Comparison of ENCODE assay signal across 32 mouse cellular contexts in genomic region chr1:120051070-120051469, GRCm38 (mm10). TPM values are rescaled to one million over a fixed set of nuclear protein-coding genes. Genes with fewer than 3 reads are reported as not detected.
DNase-seq lines count a peak whose midpoint lies in the region; ATAC-seq and TF ChIP-seq lines count a peak whose summit lies in the region.
"Had no signal": no experiment of that assay in that cellular context is flagged by ENCODE, and none has a peak within 500 bp of the region (broad histone marks: within the 10 kb centered on the region; RNA-seq: fewer than 3 reads in every experiment).

No protein-coding gene starts in this region.

- dilution Hi-C loops in CH12.LX (cut with MboI; ENCODE audit: extremely low pct_ligation_motif_present, extremely low pct_unique_long_range_greater_than_20kb, low sequenced_read_pairs) = no loop called here

- TF ChIP-seq RAD21 in CH12.LX (IDR thresholded peaks at IDR 0.05; ENCODE audit: low read depth, low read length) = no peak

- H3K9me3 ChIP-seq in embryonic facial prominence, embryonic 11.5 days (replicated peaks; ENCODE audit: control insufficient read depth, low read length) = no peaks in the 10 kb centered on the region
- H3K9me3 ChIP-seq in embryonic facial prominence, embryonic 10.5 days = no peaks in the 10 kb centered on the region
- H3K9me3 ChIP-seq in kidney, postnatal 0 days (replicated peaks; ENCODE audit: low read length) = no peaks in the 10 kb centered on the region
- H3K9me3 ChIP-seq in kidney, embryonic 14.5 days (ENCODE audit: control insufficient read depth, low read length) = 0 out of 2 replicates have a peak, but pooled peaks cover 2% of the 10 kb centered on the region
- no peaks in the 10 kb centered on the region for H3K9me3 ChIP-seq in CH12.LX (replicated peaks; ENCODE audit: low read length)
- H3K9me3 ChIP-seq: embryonic facial prominence, embryonic 12.5 days; embryonic facial prominence, embryonic 15.5 days; G1E; heart, embryonic 13.5 days; hindbrain, embryonic 12.5 days; hindbrain, embryonic 15.5 days; intestine, embryonic 15.5 days had no signal

- H3K4me1 ChIP-seq in embryonic facial prominence, embryonic 11.5 days (ENCODE audit: control insufficient read depth, insufficient read depth, low read length) = no peaks in the 10 kb centered on the region
- no peaks in the 10 kb centered on the region for H3K4me1 ChIP-seq in embryonic facial prominence, embryonic 10.5 days
- H3K4me1 ChIP-seq in kidney, postnatal 0 days (replicated peaks; ENCODE audit: insufficient read depth, low read length) = 0 out of 2 replicates have a peak, but pooled peaks cover 6% of the 10 kb centered on the region
- 0 out of 2 replicates have a peak, but pooled peaks cover 5% of the 10 kb centered on the region for H3K4me1 ChIP-seq in kidney, embryonic 14.5 days (ENCODE audit: control insufficient read depth, insufficient read depth, low read length)
- peaks cover 0 to 17% of the 10 kb centered on the region in 2 experiments; a peak in 2 of 4 replicates for H3K4me1 ChIP-seq in CH12.LX (ENCODE audit: control insufficient read depth in 1 of 2, insufficient read depth in 2 of 2)
- H3K4me1 ChIP-seq: embryonic facial prominence, embryonic 12.5 days; embryonic facial prominence, embryonic 15.5 days; hindbrain, embryonic 12.5 days; hindbrain, embryonic 15.5 days; intestine, embryonic 15.5 days had no signal

- H3K4me2 ChIP-seq in embryonic facial prominence, embryonic 11.5 days (ENCODE audit: low read depth, low read length) = no peak overlapping the region
- no peak overlapping the region for H3K4me2 ChIP-seq in kidney, postnatal 0 days (ENCODE audit: low read length)
- no peak overlapping the region for H3K4me2 ChIP-seq in kidney, embryonic 14.5 days (replicated peaks; ENCODE audit: low read depth, low read length)
- H3K4me2 ChIP-seq in CH12.LX (ENCODE audit: insufficient read depth, low read depth, poor library complexity, severe bottlenecking) = no peak overlapping the region
- H3K4me2 ChIP-seq: embryonic facial prominence, embryonic 12.5 days; embryonic facial prominence, embryonic 15.5 days; heart, embryonic 13.5 days; hindbrain, embryonic 12.5 days; hindbrain, embryonic 15.5 days; intestine, embryonic 15.5 days had no signal

- H3K4me3 ChIP-seq in embryonic facial prominence, embryonic 11.5 days (ENCODE audit: low read depth, low read length) = no peak overlapping the region
- no peak overlapping the region for H3K4me3 ChIP-seq in embryonic facial prominence, embryonic 10.5 days
- no peak overlapping the region for H3K4me3 ChIP-seq in kidney, postnatal 0 days (replicated peaks; ENCODE audit: low read depth, low read length)
- no peak overlapping the region for H3K4me3 ChIP-seq in kidney, embryonic 14.5 days (ENCODE audit: low read length)
- H3K4me3 ChIP-seq in CH12.LX (replicated peaks in 1 of 3; ENCODE audit: low read depth in 2 of 3, low read length in 2 of 3, poor library complexity in 1 of 3) = no peak overlapping the region
- H3K4me3 ChIP-seq: embryonic facial prominence, embryonic 12.5 days; embryonic facial prominence, embryonic 15.5 days; gastrocnemius, adult 2 months; heart, embryonic 13.5 days; hindbrain, embryonic 12.5 days; hindbrain, embryonic 15.5 days; intestine, embryonic 15.5 days had no signal

- TF ChIP-seq POLR2A in CH12.LX (IDR thresholded peaks at IDR 0.05; ENCODE audit: low read depth, low read length) = no peak

- peak; percentile 15 for DNase-seq in embryonic facial prominence, embryonic 11.5 days (ENCODE audit: low spot score)
- DNase-seq in embryonic facial prominence, embryonic 10.5 days (ENCODE audit: low spot score) = no peak
- DNase-seq in kidney, postnatal 0 days (ENCODE audit: low spot score) = peak; percentile 50
- DNase-seq in CH12.LX (ENCODE audit: extremely low read depth) = peak; percentile 22
- DNase-seq in mesoderm, embryonic 11.5 days (ENCODE audit: low read depth, low spot score) = peak; percentile 18
- DNase-seq in B cell, adult 2 months = no peak
- no peak for DNase-seq in left cerebral cortex, adult 8-10 months (ENCODE audit: low spot score in 2 of 2)
- DNase-seq: adrenal gland, postnatal 10 days; cerebellum, adult 18-20 months; cerebellum, adult 9-10 months; cerebellum, postnatal 25 days; forebrain, postnatal 0 days; gastrocnemius, adult 2 months; gastrocnemius, postnatal 14 days; heart, adult 11 months; heart, postnatal 14 days; heart, postnatal 4 days; kidney, adult 11 months had no signal

- TF ChIP-seq CTCF in kidney, postnatal 0 days (IDR thresholded peaks at IDR 0.05; ENCODE audit: low read depth) = no peak
- TF ChIP-seq CTCF in CH12.LX (conservative IDR thresholded peaks at IDR 0.05 in 1 of 2, IDR thresholded peaks at IDR 0.05 in 1 of 2; ENCODE audit: low read depth in 2 of 2, low read length in 2 of 2) = no peak

- H3K36me3 ChIP-seq in embryonic facial prominence, embryonic 11.5 days (replicated peaks; ENCODE audit: control insufficient read depth, insufficient read depth, low read depth, low read length) = no peaks in the 10 kb centered on the region
- H3K36me3 ChIP-seq in embryonic facial prominence, embryonic 10.5 days (replicated peaks) = no peaks in the 10 kb centered on the region
- H3K36me3 ChIP-seq in kidney, postnatal 0 days (ENCODE audit: insufficient read depth, low read length) = no peaks in the 10 kb centered on the region
- no peaks in the 10 kb centered on the region for H3K36me3 ChIP-seq in kidney, embryonic 14.5 days (ENCODE audit: control insufficient read depth, insufficient read depth, low read length)
- no peaks in the 10 kb centered on the region for H3K36me3 ChIP-seq in CH12.LX (replicated peaks in 1 of 2; ENCODE audit: control insufficient read depth in 1 of 2, insufficient read depth in 1 of 2, low read length in 1 of 2)
- H3K36me3 ChIP-seq: embryonic facial prominence, embryonic 12.5 days; embryonic facial prominence, embryonic 15.5 days; G1E; heart, embryonic 13.5 days; hindbrain, embryonic 12.5 days; hindbrain, embryonic 15.5 days; intestine, embryonic 15.5 days had no signal

- H3K27me3 ChIP-seq in embryonic facial prominence, embryonic 11.5 days (ENCODE audit: control insufficient read depth, insufficient read depth, low read length) = no peaks in the 10 kb centered on the region
- H3K27me3 ChIP-seq in embryonic facial prominence, embryonic 10.5 days (replicated peaks; ENCODE audit: low read depth, poor library complexity, severe bottlenecking) = no peaks in the 10 kb centered on the region
- no peaks in the 10 kb centered on the region for H3K27me3 ChIP-seq in kidney, postnatal 0 days (ENCODE audit: insufficient read depth, low read length)
- no peaks in the 10 kb centered on the region for H3K27me3 ChIP-seq in kidney, embryonic 14.5 days (ENCODE audit: control insufficient read depth, insufficient read depth, low read length)
- H3K27me3 ChIP-seq in CH12.LX (replicated peaks) = no peaks in the 10 kb centered on the region
- H3K27me3 ChIP-seq: embryonic facial prominence, embryonic 12.5 days; embryonic facial prominence, embryonic 15.5 days; heart, embryonic 13.5 days; hindbrain, embryonic 12.5 days; hindbrain, embryonic 15.5 days; intestine, embryonic 15.5 days had no signal

- in situ Hi-C loops in CH12.LX (cut with MboI; ENCODE audit: low pct_ligation_motif_present, low pct_unique_long_range_greater_than_20kb, low sequenced_read_pairs) = no loop called here

- no peak for ATAC-seq in embryonic facial prominence, embryonic 11.5 days (replicated peaks; ENCODE audit: insufficient number of reproducible peaks, low FRiP score, low TSS enrichment, low read depth)
- 0 out of 2 replicates have a peak, but pooled peaks have one; percentile 53 for ATAC-seq in kidney, postnatal 0 days (replicated peaks; ENCODE audit: low FRiP score, low read depth)
- no peak for ATAC-seq in kidney, embryonic 14.5 days (ENCODE audit: low FRiP score, low TSS enrichment)
- ATAC-seq: forebrain, embryonic 14.5 days; forebrain, postnatal 0 days; intestine, embryonic 15.5 days had no signal

- H3K9ac ChIP-seq in embryonic facial prominence, embryonic 11.5 days (replicated peaks; ENCODE audit: low read length) = no peak overlapping the region
- H3K9ac ChIP-seq in kidney, postnatal 0 days (ENCODE audit: low read depth, low read length) = no peak overlapping the region
- H3K9ac ChIP-seq in kidney, embryonic 14.5 days (ENCODE audit: low read depth, low read length) = no peak overlapping the region
- no peak overlapping the region for H3K9ac ChIP-seq in CH12.LX (ENCODE audit: insufficient read depth, low read depth)
- H3K9ac ChIP-seq: embryonic facial prominence, embryonic 12.5 days; embryonic facial prominence, embryonic 15.5 days; forebrain, postnatal 0 days; heart, embryonic 13.5 days; hindbrain, embryonic 12.5 days; hindbrain, embryonic 15.5 days; intestine, embryonic 15.5 days had no signal

- no peaks in the 10 kb centered on the region for H3K79me2 ChIP-seq in CH12.LX (replicated peaks; ENCODE audit: control insufficient read depth, extremely low read depth, insufficient read depth, poor library complexity, severe bottlenecking)

- no peak for TF ChIP-seq EP300 in CH12.LX (IDR thresholded peaks at IDR 0.05; ENCODE audit: low read length)

- H3K27ac ChIP-seq in embryonic facial prominence, embryonic 11.5 days (replicated peaks; ENCODE audit: low read depth, low read length) = no peak overlapping the region
- H3K27ac ChIP-seq in embryonic facial prominence, embryonic 10.5 days (replicated peaks) = no peak overlapping the region
- no peak overlapping the region for H3K27ac ChIP-seq in kidney, postnatal 0 days
- H3K27ac ChIP-seq in kidney, embryonic 14.5 days (ENCODE audit: low read depth, low read length) = no peak overlapping the region
- no peak overlapping the region for H3K27ac ChIP-seq in CH12.LX (ENCODE audit: insufficient read depth, low read depth)
- H3K27ac ChIP-seq: embryonic facial prominence, embryonic 12.5 days; embryonic facial prominence, embryonic 15.5 days; gastrocnemius, adult 2 months; heart, embryonic 13.5 days; hindbrain, embryonic 12.5 days; hindbrain, embryonic 15.5 days; intestine, embryonic 15.5 days had no signal

- 45% methylated on average over 1 of the region's 1 CpGs for WGBS in embryonic facial prominence, embryonic 11.5 days
- 44% methylated on average over 1 of the region's 1 CpGs for WGBS in embryonic facial prominence, embryonic 10.5 days
- WGBS in kidney, postnatal 0 days = 13% methylated on average over 1 of the region's 1 CpGs
- 39% methylated on average over 1 of the region's 1 CpGs for WGBS in kidney, embryonic 14.5 days

RNA-seq across cellular contexts. Expression of gene Tmem37, which starts 22.8 kb away (rescaled TPM):
- 6.1 and 8.9 TPM in 2 replicates for polyA plus RNA-seq in embryonic facial prominence, embryonic 11.5 days (2014; fragmentation: Nextera tagmentation; extraction: Ambion mirVana)
- 5.2 and 7.2 TPM in 2 replicates for polyA plus RNA-seq in embryonic facial prominence, embryonic 10.5 days (2016; fragmentation: Nextera tagmentation; extraction: Ambion mirVana)
- 166 and 180 TPM in 2 replicates for polyA plus RNA-seq in kidney, postnatal 0 days (2015; fragmentation: Nextera tagmentation; extraction: Ambion mirVana)
- 40.5 and 44.1 TPM in 2 replicates for polyA plus RNA-seq in kidney, embryonic 14.5 days (2014; fragmentation: Nextera tagmentation; extraction: Ambion mirVana)
- total RNA-seq in CH12.LX (2012; rRNA removed) (not detected in 2 replicates), CH12.LX (2014; rRNA removed) (not detected in 2 replicates)
- not detected in 2 replicates for polyA plus RNA-seq in CH12.LX (2012; ENCODE audit: insufficient read length, low read depth)
- total RNA-seq in left cerebral cortex, adult 8-10 months (2022) = 1 to 10 TPM; 1.3 to 2.6 (median 2.2) TPM
- polyA plus RNA-seq: G1E had no signal

RNA-seq across cellular contexts. Expression of gene Sctr, which starts 44.4 kb away (rescaled TPM):
- not detected in 2 replicates for polyA plus RNA-seq in embryonic facial prominence, embryonic 11.5 days (2014; fragmentation: Nextera tagmentation; extraction: Ambion mirVana)
- polyA plus RNA-seq in embryonic facial prominence, embryonic 10.5 days (2016; fragmentation: Nextera tagmentation; extraction: Ambion mirVana) = 0.16 and 0.24 TPM in 2 replicates
- polyA plus RNA-seq in kidney, postnatal 0 days (2015; fragmentation: Nextera tagmentation; extraction: Ambion mirVana) = 0.63 and 0.75 TPM in 2 replicates
- polyA plus RNA-seq in kidney, embryonic 14.5 days (2014; fragmentation: Nextera tagmentation; extraction: Ambion mirVana) = 0.34 and 0.40 TPM in 2 replicates
- total RNA-seq in CH12.LX (2012; rRNA removed) (not detected in 2 replicates), CH12.LX (2014; rRNA removed) (not detected in 2 replicates)
- polyA plus RNA-seq in CH12.LX (2012; ENCODE audit: insufficient read length, low read depth) = not detected in 2 replicates
- under 1 TPM in 2 of 4 experiments, not detected in 2; 0.52 to 0.63 TPM for total RNA-seq in left cerebral cortex, adult 8-10 months (2022)
- total RNA-seq: common myeloid progenitor, adult 5-6 weeks; G1E; heart, adult 8-10 months had no signal
- polyA plus RNA-seq: G1E; heart, embryonic 16.5 days had no signal

RNA-seq across cellular contexts. Expression of gene Cfap221, which starts 54.0 kb away (rescaled TPM):
- polyA plus RNA-seq in embryonic facial prominence, embryonic 11.5 days (2014; fragmentation: Nextera tagmentation; extraction: Ambion mirVana) = 0.74 TPM in 1 of 2 replicates, not detected in the other
- not detected in 2 replicates for polyA plus RNA-seq in embryonic facial prominence, embryonic 10.5 days (2016; fragmentation: Nextera tagmentation; extraction: Ambion mirVana)
- polyA plus RNA-seq in kidney, postnatal 0 days (2015; fragmentation: Nextera tagmentation; extraction: Ambion mirVana) = not detected in 2 replicates
- polyA plus RNA-seq in kidney, embryonic 14.5 days (2014; fragmentation: Nextera tagmentation; extraction: Ambion mirVana) = 0.21 and 0.35 TPM in 2 replicates
- total RNA-seq in CH12.LX (2012; rRNA removed) (not detected in 2 replicates), CH12.LX (2014; rRNA removed) (not detected in 2 replicates)
- not detected in 2 replicates for polyA plus RNA-seq in CH12.LX (2012; ENCODE audit: insufficient read length, low read depth)
- total RNA-seq in left cerebral cortex, adult 8-10 months (2022) = under 1 TPM; 0.33 to 0.63 (median 0.53) TPM
- total RNA-seq: adrenal gland, adult 18-20 months; common myeloid progenitor, adult 5-6 weeks; G1E; gastrocnemius, adult 2 months; gastrocnemius, postnatal 14 days; gastrocnemius, postnatal 4 days; heart, adult 8-10 months; heart, postnatal 14 days; heart, postnatal 4 days had no signal
- polyA plus RNA-seq: G1E; heart, embryonic 13.5 days; intestine, embryonic 15.5 days had no signal

Comparison
In these comparisons a context has a peak if more than half of its experiments do, and no peak if none do; other contexts are left out.
1. DNase-seq: peak in embryonic facial prominence, embryonic 11.5 days (single experiment), kidney, postnatal 0 days (single experiment), CH12.LX (single experiment) and mesoderm, embryonic 11.5 days (single experiment); none in embryonic facial prominence, embryonic 10.5 days (single experiment), B cell, adult 2 months (0 of 2) and left cerebral cortex, adult 8-10 months (0 of 2).